Mouse (Mus musculus): Measurements from ENCODE around the gene Sh3d19. TPM values are rescaled to one million over a fixed set of nuclear protein-coding genes. Genes with fewer than 3 reads are reported as not detected.

The Sh3d19 gene
- polyA plus RNA-seq, 1 experiment from 2014 or later = 10.3 TPM

- 89% methylated on average over 7 of the region's 7 CpGs for WGBS
- Histone ChIP-seq H3K4me2 (no peak overlapping the region), H3K4me1 (no peaks in the 10 kb centered on the region), H3K27me3 (replicated peaks) (no peaks in the 10 kb centered on the region), H3K4me3 (no peak overlapping the region), H3K9me3 (no peaks in the 10 kb centered on the region), H3K36me3 (0 out of 2 replicates have a peak, but pooled peaks cover 2% of the 10 kb centered on the region), H3K9ac (no peak overlapping the region), H3K27ac (replicated peaks) (no peak overlapping the region)
- ATAC-seq (ENCODE audit: extremely low read depth, insufficient number of reproducible peaks, low FRiP score, low TSS enrichment) = no peak
Observed at GRCm38 (mm10) chr3:86070799-86071198, 99.9 kb downstream of the Sh3d19 start.

DNA sequence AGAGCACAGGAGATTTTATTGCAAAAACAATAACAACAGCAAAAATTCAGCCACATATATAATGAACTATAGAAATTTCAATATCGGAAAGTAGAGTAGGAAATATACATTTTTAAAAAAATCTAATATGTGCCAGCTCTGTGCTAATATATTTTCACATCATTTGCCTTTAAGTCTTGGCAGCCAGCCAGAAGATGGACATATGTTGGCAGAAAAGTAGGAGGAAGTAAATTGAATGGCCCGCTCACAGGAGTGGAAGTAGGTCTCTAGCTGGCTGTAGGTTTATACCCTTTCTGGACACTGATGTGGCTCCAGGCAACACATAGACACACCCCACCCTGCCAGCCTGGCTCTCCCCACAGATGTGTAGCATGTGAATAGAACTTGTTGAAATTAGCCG, 101.2 kb downstream of the Sh3d19 start:
- Histone ChIP-seq H3K4me2 (no peak overlapping the region), H3K36me3 (0 out of 2 replicates have a peak, but pooled peaks cover 2% of the 10 kb centered on the region), H3K27me3 (replicated peaks) (no peaks in the 10 kb centered on the region), H3K4me1 (peaks cover 5% of the 10 kb centered on the region; the same call in 1 of the 2 replicates), H3K27ac (replicated peaks) (no peak overlapping the region), H3K9me3 (no peaks in the 10 kb centered on the region), H3K4me3 (no peak overlapping the region), H3K9ac (no peak overlapping the region)
- ATAC-seq (ENCODE audit: extremely low read depth, insufficient number of reproducible peaks, low FRiP score, low TSS enrichment) = no peak
- WGBS = 74% methylated on average over 3 of the region's 3 CpGs

DNA sequence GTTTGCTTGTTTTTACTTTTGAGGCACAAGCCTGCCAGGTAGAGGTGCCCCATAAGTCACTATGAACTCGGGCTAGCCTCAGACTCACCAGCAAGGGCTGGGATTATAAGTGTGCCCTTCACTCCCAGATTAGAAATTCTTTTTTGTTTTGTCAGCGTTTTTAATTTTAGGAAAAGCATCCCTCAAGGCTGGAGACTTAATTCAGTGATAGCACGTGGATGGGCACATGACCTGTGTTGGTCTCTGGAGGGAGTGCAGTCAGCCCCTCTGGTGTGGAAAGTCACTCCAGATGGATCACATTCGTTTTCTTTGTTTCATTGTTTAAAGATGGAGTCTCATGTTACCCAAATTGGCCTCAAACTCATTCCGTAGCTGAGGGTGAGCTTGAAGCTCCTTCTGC, 102.0 kb downstream of the Sh3d19 start:
- 80% methylated on average over 5 of the region's 5 CpGs for WGBS
- ATAC-seq (ENCODE audit: extremely low read depth, insufficient number of reproducible peaks, low FRiP score, low TSS enrichment) = no peak
- Histone ChIP-seq H3K4me1 (peaks cover 5% of the 10 kb centered on the region; the same call in 1 of the 2 replicates), H3K9ac (no peak overlapping the region), H3K27ac (replicated peaks) (no peak overlapping the region), H3K36me3 (0 out of 2 replicates have a peak, but pooled peaks cover 2% of the 10 kb centered on the region), H3K4me3 (no peak overlapping the region), H3K27me3 (replicated peaks) (no peaks in the 10 kb centered on the region), H3K9me3 (no peaks in the 10 kb centered on the region), H3K4me2 (no peak overlapping the region)

DNA sequence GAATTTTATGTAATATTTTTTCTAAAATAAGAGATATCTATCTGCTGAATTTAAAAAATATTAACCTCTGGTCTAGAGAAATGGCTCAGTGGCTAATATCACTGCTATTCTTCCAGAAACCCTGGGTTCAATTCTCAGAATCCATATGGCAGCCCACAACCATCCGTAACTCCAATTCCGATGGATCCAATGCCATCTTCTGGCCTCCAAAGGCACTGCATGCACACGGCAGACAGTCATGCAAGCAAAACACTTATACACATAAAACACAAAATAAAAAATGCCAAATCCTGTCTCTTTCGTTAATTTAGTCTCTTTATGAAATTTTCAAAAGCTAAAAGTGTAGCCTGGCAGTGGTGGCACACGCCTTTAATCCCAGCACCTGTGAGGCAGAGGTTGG, 104.7 kb downstream of the Sh3d19 start:
- 88% methylated on average over 5 of the region's 5 CpGs for WGBS
- no peaks in the 10 kb centered on the region for H3K27me3 ChIP-seq (replicated peaks)
- H3K9ac ChIP-seq = no peak overlapping the region
- H3K27ac ChIP-seq (replicated peaks) = no peak overlapping the region
- H3K4me2 ChIP-seq = no peak overlapping the region
- 0 out of 2 replicates have a peak, but pooled peaks cover 2% of the 10 kb centered on the region for H3K36me3 ChIP-seq
- ATAC-seq (ENCODE audit: extremely low read depth, insufficient number of reproducible peaks, low FRiP score, low TSS enrichment) = no peak
- no peaks in the 10 kb centered on the region for H3K9me3 ChIP-seq
- H3K4me3 ChIP-seq = no peak overlapping the region
- peaks cover 10% of the 10 kb centered on the region; the same call in 1 of the 2 replicates for H3K4me1 ChIP-seq

DNA sequence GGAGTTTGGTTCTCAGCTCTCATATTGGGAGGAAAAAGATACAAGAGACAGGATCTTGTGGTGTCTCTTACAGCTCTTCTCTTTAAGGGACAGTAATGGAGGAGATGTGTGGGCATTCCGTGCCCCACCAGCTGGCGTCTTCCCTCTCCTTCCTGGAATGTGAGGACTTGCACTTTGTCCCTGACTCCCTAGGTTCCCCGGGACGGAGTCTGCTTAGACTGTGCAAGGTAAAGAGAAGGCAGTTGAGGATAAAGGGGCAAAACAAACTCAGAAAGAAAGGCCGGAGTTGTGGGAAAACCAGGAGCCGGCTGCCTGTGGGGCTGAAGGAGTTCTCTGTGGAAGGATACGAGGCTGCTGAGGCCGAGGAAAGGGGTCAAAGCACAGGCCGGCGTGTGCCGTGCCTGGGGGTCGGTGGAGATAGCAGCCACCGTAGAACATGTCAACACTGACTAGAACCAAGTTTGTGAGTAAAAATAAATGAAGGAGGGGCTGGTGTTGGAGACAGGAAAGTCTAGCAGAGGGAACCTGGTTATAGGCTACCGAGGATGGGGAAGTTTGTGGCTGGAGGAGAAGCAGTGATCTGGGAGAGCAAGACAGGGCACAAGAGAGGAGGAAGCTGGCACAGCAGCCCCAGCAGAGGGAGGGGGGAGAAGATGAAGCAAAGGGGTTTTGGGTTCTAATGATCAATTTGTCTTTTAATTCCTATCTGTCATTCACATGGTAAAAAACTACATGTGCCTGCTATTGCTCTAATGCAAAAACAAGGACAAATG, 105.8 kb downstream of the Sh3d19 start:
- 55% methylated on average over 14 of the region's 14 CpGs for WGBS
- ATAC-seq (ENCODE audit: extremely low read depth, insufficient number of reproducible peaks, low FRiP score, low TSS enrichment) = no peak; the same call in 1 of the 2 replicates
- Histone ChIP-seq H3K36me3 (0 out of 2 replicates have a peak, but pooled peaks cover 2% of the 10 kb centered on the region), H3K4me1 (peaks cover 10% of the 10 kb centered on the region; the same call in 1 of the 2 replicates), H3K27me3 (replicated peaks) (no peaks in the 10 kb centered on the region), H3K4me3 (no peak overlapping the region), H3K27ac (replicated peaks) (no peak overlapping the region), H3K4me2 (peak overlapping the region; percentile 5; the same call in 1 of the 2 replicates), H3K9me3 (no peaks in the 10 kb centered on the region), H3K9ac (no peak overlapping the region; the same call in 1 of the 2 replicates)

- H3K9me3 ChIP-seq = no peaks in the 10 kb centered on the region
- H3K4me1 ChIP-seq = 0 out of 2 replicates have a peak, but pooled peaks cover 5% of the 10 kb centered on the region
- H3K36me3 ChIP-seq = peaks cover 25% of the 10 kb centered on the region
- no peak overlapping the region for H3K4me2 ChIP-seq
- no peak overlapping the region for H3K9ac ChIP-seq
- 84% methylated on average over 8 of the region's 8 CpGs for WGBS
- no peak overlapping the region for H3K27ac ChIP-seq (replicated peaks)
- H3K27me3 ChIP-seq (replicated peaks) = no peaks in the 10 kb centered on the region
- no peak overlapping the region for H3K4me3 ChIP-seq
- no peak for ATAC-seq (ENCODE audit: extremely low read depth, insufficient number of reproducible peaks, low FRiP score, low TSS enrichment)
Observed at GRCm38 (mm10) chr3:86083051-86083450, 112.1 kb downstream of the Sh3d19 start.

DNA sequence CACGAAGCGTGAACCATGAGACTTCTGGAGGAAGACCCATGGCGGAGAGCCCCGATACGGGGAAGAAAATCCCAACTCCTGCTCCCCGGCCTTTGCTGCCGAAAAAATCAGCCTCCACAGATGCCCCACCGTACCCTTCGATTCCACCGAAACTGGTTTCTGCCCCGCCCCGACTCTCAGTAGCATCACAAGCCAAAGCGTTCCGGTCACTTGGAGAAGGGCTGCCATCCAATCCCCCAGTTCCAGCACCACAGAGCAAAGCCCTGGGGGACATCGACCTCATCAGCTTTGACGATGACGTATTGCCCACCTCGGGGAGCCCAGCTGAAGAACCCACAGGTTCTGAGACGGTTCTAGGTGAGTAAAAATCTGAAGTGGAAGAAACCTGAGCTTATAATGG, 114.1 kb downstream of the Sh3d19 start:
- no peak overlapping the region for H3K9ac ChIP-seq
- WGBS = 87% methylated on average over 19 of the region's 19 CpGs
- no peak for ATAC-seq (ENCODE audit: extremely low read depth, insufficient number of reproducible peaks, low FRiP score, low TSS enrichment)
- no peak overlapping the region for H3K4me3 ChIP-seq
- H3K4me2 ChIP-seq = no peak overlapping the region
- H3K27me3 ChIP-seq (replicated peaks) = no peaks in the 10 kb centered on the region
- H3K36me3 ChIP-seq = peaks cover 32% of the 10 kb centered on the region
- H3K4me1 ChIP-seq = no peaks in the 10 kb centered on the region
- no peak overlapping the region for H3K27ac ChIP-seq (replicated peaks)
- no peaks in the 10 kb centered on the region for H3K9me3 ChIP-seq

DNA sequence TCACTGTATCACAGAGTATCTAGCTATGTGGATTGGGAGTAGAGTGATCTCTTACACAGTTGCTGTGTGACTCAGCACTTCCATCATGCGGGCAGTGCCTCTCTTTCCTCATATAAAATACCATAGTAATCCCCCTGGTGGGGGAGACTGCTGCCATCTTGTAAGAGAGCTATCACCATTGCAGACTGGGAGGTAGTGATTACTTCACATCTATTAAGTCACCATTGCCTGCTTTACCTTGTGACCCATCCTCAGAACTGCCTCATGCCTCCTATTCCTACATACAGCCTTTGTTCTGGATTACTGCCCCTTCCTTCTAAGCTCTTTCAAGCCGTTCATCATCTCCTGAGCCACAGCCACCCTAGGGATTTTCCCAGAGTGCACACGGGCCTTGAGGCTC, 117.0 kb downstream of the Sh3d19 start:
- Histone ChIP-seq H3K4me3 (no peak overlapping the region), H3K9ac (no peak overlapping the region), H3K4me1 (no peaks in the 10 kb centered on the region), H3K9me3 (no peaks in the 10 kb centered on the region), H3K27ac (replicated peaks) (no peak overlapping the region), H3K36me3 (peaks cover 32% of the 10 kb centered on the region), H3K4me2 (no peak overlapping the region), H3K27me3 (replicated peaks) (no peaks in the 10 kb centered on the region)
- no peak for ATAC-seq (ENCODE audit: extremely low read depth, insufficient number of reproducible peaks, low FRiP score, low TSS enrichment)
- 83% methylated on average over 3 of the region's 3 CpGs for WGBS

DNA sequence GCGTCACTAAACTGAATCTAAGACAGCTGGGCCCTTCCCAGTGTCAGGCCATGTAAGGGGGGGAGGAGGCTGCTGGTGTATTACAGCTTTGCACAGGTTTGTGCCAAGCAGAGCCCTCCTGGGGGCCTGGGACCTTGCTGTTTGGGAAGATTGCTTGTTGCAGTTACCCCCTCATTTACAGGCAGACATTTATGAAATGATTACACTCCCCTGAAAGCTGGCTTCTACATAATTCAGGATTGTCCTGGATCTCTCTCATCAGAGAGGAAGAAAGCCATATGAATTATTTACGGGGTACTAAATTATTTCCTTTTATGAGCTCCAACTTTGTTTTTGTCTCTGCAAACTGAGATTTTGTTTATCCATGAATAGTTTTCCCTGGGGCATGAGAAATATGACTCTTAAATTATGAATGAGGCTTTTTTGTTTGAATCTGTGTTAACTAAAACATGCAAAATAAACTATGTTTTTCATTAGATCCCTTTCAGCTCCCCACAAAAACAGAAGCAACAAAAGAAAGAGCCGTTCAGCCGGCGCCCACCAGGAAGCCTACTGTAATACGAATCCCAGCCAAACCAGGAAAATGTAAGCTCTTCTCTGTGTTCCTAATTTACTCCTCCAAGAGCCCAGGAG, 122.4 kb downstream of the Sh3d19 start:
- no peaks in the 10 kb centered on the region for H3K27me3 ChIP-seq (replicated peaks)
- H3K9ac ChIP-seq = no peak overlapping the region
- no peak overlapping the region for H3K27ac ChIP-seq (replicated peaks)
- H3K4me3 ChIP-seq = no peak overlapping the region
- no peak overlapping the region for H3K4me2 ChIP-seq
- 68% methylated on average over 6 of the region's 6 CpGs for WGBS
- H3K9me3 ChIP-seq = no peaks in the 10 kb centered on the region
- H3K4me1 ChIP-seq = no peaks in the 10 kb centered on the region
- no peak for ATAC-seq (ENCODE audit: extremely low read depth, insufficient number of reproducible peaks, low FRiP score, low TSS enrichment)
- H3K36me3 ChIP-seq = peaks cover 20% of the 10 kb centered on the region

DNA sequence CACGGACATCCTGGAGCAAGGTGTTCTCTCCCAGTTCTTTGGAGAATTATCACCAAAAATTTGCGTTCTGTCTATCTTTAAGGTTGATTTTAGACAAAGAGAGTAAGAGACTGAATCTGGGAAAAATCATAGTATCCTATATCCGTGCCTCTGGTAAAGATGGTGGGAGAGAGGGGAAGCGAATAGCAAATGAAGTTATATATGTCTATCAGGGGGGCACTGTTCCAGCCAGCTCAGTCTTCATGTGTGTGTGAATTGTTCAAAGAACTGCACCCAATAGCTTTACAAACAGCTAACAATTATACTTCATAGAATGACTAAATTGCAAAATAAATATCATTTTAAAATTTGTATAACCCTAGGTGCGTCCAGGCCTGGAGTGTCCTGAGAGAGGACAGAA, 123.0 kb downstream of the Sh3d19 start:
- Histone ChIP-seq H3K27me3 (replicated peaks) (no peaks in the 10 kb centered on the region), H3K4me3 (no peak overlapping the region), H3K36me3 (peaks cover 17% of the 10 kb centered on the region), H3K4me2 (no peak overlapping the region), H3K4me1 (no peaks in the 10 kb centered on the region), H3K9me3 (no peaks in the 10 kb centered on the region), H3K9ac (no peak overlapping the region), H3K27ac (replicated peaks) (no peak overlapping the region)
- ATAC-seq (ENCODE audit: extremely low read depth, insufficient number of reproducible peaks, low FRiP score, low TSS enrichment) = no peak
- WGBS = 84% methylated on average over 5 of the region's 5 CpGs

DNA sequence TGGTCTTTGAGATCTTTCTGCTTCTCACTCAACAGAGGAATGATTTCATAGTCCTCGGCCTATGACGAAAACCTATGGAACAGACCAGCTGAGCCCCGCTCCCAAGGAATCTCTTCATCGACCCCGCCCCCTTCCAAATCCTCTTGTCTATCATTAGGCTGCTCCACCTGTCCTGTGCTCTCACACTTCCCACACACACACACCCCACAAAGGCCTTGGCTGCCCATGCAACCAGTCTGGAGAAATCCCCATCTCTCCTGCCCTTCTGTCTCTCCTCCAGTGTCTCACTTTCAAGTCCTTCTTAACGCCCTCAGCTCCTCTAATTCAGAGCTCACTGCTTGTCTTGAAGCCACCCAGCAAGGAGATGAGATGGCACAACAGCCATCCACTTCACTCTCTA, 131.0 kb downstream of the Sh3d19 start:
- H3K4me1 ChIP-seq = no peaks in the 10 kb centered on the region
- no peak for ATAC-seq (ENCODE audit: extremely low read depth, insufficient number of reproducible peaks, low FRiP score, low TSS enrichment)
- H3K9ac ChIP-seq = no peak overlapping the region
- no peak overlapping the region for H3K4me2 ChIP-seq
- H3K9me3 ChIP-seq = no peaks in the 10 kb centered on the region
- H3K4me3 ChIP-seq = no peak overlapping the region
- H3K27ac ChIP-seq (replicated peaks) = no peak overlapping the region
- H3K36me3 ChIP-seq = peaks cover 23% of the 10 kb centered on the region
- H3K27me3 ChIP-seq (replicated peaks) = no peaks in the 10 kb centered on the region
- WGBS = 89% methylated on average over 6 of the region's 6 CpGs
